Mouse (Mus musculus) NIH3T3 (cell line): Measurements from ENCODE around the gene Taco1.
"Not testable (repeated sequence)": the region's sequence is repeated elsewhere in the genome, so short reads cannot be mapped to it uniquely, and the experiment has no call there.

Experiments used
- DNase-seq: peaks from one replicate; pipeline ENCODE4 v3.0.0-alpha.2; 2012; ENCODE audit warnings: low read depth

Gene Taco1

GRCm38 (mm10) chr11:106065923-106066571 lies at the start of gene Taco1:
Taco1 (plus strand) TSS chr11:106066061.
- peak; percentile 98 for DNase-seq

- no peak for DNase-seq
These were observed 49.4 kb upstream of the Taco1 start for GRCm38 (mm10) chr11:106016440-106016839.

GRCm38 (mm10) chr11:106020051-106020763 lies 45.7 kb upstream of the Taco1 start:
- peak; percentile 46 for DNase-seq

- no peak for DNase-seq
These were observed 40.1 kb upstream of the Taco1 start for GRCm38 (mm10) chr11:106025774-106026173.

GRCm38 (mm10) chr11:106026465-106027151 lies 39.3 kb upstream of the Taco1 start:
- peak; percentile 82 for DNase-seq

- DNase-seq = no peak
These were observed 38.3 kb upstream of the Taco1 start for GRCm38 (mm10) chr11:106027607-106028006.

- not testable (repeated sequence) for DNase-seq
These were observed 33.8 kb upstream of the Taco1 start for GRCm38 (mm10) chr11:106032074-106032473.

- DNase-seq = no peak
These were observed 32.4 kb upstream of the Taco1 start for GRCm38 (mm10) chr11:106033491-106033919.

GRCm38 (mm10) chr11:106034986-106035385 lies 30.9 kb upstream of the Taco1 start:
- no peak for DNase-seq

GRCm38 (mm10) chr11:106036548-106037417 lies 29.1 kb upstream of the Taco1 start, which contains the start of gene Dcaf7:
Dcaf7 (plus strand) TSS chr11:106036872.
- peak; percentile 98 for DNase-seq

- peak; percentile 63 for DNase-seq
These were observed 28.5 kb upstream of the Taco1 start for GRCm38 (mm10) chr11:106037418-106037751.

GRCm38 (mm10) chr11:106044349-106044748 lies 21.5 kb upstream of the Taco1 start:
- DNase-seq = no peak

- no peak for DNase-seq
These were observed 20.6 kb upstream of the Taco1 start for GRCm38 (mm10) chr11:106045256-106045655.

GRCm38 (mm10) chr11:106045780-106046179 lies 20.1 kb upstream of the Taco1 start:
- no peak for DNase-seq

- DNase-seq = no peak
These were observed 19.3 kb upstream of the Taco1 start for GRCm38 (mm10) chr11:106046584-106046983.

GRCm38 (mm10) chr11:106053921-106054320 lies 11.9 kb upstream of the Taco1 start:
- no peak for DNase-seq

GRCm38 (mm10) chr11:106054600-106054999 lies 11.3 kb upstream of the Taco1 start:
- no peak for DNase-seq

- no peak for DNase-seq
These were observed 10.5 kb upstream of the Taco1 start for GRCm38 (mm10) chr11:106055341-106055740.

- DNase-seq = no peak
These were observed 8.9 kb upstream of the Taco1 start for GRCm38 (mm10) chr11:106056819-106057491.

GRCm38 (mm10) chr11:106058020-106058419 lies 7.8 kb upstream of the Taco1 start:
- DNase-seq = peak; percentile 6

- DNase-seq = no peak
These were observed 5.3 kb upstream of the Taco1 start for GRCm38 (mm10) chr11:106060549-106060948.
